Mouse (Mus musculus) activated CD4-positive, CD25-positive, alpha-beta regulatory T cell (primary cell): ENCODE data around the gene Tiparp. TPM values are rescaled to one million over a fixed set of nuclear protein-coding genes. Genes with fewer than 3 reads are reported as not detected.

ENCODE experiments used
- polyA plus RNA-seq, 2 experiments: library from polyadenylated mRNA; unstranded; fragments of 100-300 nt; shearing (Covaris generic); gene quantifications; one replicate each; pipeline ENCODE4 v1.2.1; 2017

The Tiparp gene
- 10 to 100 TPM; 18.3 to 22.7 TPM for polyA plus RNA-seq

DNA sequence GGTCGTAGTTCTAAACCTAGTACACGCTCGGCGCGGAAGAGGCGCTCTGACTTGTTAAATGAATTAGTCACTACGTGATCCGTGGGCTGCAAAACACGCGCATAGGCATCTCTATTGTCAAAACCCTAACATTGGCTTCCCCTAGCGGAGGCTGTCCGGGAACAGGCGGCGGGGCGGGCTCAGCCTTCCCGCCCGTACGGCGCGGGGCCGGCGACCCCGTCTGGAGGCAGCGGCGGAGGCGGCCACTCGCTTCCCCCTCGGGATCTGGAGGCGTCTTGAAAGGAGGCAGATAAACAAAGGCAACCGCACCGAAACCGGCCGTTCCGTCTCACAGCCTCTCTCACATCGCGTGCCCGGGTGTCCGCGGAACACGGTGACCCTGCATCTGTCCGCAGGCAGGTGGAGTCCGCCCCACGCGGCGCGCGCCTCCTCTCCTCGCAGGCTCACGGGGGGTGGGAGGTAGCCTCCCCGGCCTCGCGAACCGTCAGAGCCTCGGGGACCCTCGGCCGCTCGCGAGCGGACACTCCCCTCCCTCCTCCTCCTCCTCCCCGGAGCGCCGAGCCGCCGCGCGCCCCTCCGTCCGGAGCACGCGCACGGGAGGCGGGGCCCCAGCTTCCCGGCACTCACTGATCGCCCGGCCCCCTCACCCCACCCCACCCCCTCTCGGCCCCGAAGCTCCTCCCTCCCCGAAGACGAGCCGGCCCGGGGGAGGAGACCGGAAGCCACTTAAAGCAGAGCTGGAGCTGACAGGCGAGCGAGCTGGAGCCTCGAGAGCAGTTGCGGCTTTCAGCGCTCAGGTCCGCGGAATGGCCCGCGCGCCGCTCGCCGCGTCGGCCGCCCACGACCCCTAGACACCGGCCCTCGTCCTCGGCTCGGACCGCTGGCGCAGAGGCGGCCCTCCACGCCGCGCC is at the start of gene Tiparp:
Gene Tiparp (plus strand): TSS at position 720 of the 911 bp plus-strand sequence.

Other genes starting within 250 kb of the Tiparp start
- 10 to 100 TPM; 78.3 to 87.9 TPM for gene Ssr3, start 135.8 kb upstream of the Tiparp start, polyA plus RNA-seq
- under 1 TPM; 0.18 to 0.27 TPM for gene Lekr1, start 137.8 kb downstream of the Tiparp start, polyA plus RNA-seq